Mouse (Mus musculus): Measurements from ENCODE around the gene Ush2a. TPM values are rescaled to one million over a fixed set of nuclear protein-coding genes. Genes with fewer than 3 reads are reported as not detected.

Gene Ush2a
- under 1 TPM in 1 of 3 experiments, not detected in 2; 0.07 TPM for polyA plus RNA-seq (2017; shearing (Covaris generic))

DNA sequence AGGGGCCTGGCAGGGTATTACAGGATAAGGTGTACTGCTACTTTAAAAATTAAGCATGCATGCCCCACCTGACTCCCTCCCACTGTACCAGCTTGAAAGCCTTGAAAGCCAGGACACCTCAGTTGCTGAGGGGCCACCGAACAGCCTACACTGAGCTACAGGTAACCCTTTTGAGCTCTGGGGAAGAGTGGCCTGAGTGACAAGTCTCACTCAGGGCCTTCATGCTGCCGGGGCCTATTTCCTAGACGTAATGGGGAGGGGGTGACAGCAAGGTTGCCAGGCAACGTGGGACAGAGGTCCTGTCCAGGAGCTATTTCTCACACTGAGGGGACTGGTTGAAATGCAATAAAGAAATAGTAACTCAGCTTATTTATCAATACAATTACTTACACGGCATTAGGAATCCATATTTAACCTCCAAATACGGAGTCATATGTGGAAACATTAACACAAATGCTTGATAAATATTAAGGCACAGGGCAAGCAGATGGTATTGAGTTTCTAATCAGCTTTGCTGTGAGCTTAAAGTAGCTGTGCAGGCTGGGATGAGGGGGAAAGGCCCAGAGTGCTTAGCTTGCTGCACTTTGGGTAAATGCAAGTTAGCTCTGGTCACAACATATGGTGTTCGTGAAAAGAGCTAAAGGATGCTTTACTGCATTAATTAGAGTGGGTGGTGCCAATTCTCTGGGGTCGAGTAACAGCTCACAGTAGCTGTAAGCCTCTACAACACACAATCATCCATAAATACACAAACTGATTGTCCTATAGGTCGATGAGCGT is at the start of gene Ush2a:
TSS of gene Ush2a (plus strand) at position 121 of the 780 bp plus-strand sequence.
- no peak for ATAC-seq

- no peak for ATAC-seq
Observed at GRCm38 (mm10) chr1:188214885-188215611, 46.8 kb upstream of the Ush2a start.

- ATAC-seq = no peak
Observed at GRCm38 (mm10) chr1:188221226-188221792, 40.5 kb upstream of the Ush2a start.

- no peak for ATAC-seq
Observed at GRCm38 (mm10) chr1:188233036-188233724, 28.6 kb upstream of the Ush2a start.

DNA sequence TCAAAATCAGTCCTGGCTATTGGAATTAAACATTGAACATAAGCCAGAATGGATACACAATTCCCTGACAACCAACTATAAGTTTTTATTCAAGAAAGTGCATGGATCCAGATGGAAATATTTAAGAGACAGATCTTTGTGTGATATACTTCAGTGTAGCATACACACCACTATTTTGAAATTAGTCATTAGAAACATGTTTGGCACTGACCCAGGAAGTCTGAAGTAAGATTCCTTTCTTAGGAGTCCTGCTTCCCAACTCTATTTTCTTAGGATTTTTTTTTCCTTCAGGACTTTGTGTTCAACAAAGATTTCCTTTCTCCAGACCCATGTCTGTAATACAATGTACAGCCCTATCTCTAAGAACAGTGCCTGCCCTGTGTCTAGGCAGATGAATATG is 23.2 kb upstream of the Ush2a start:
- ATAC-seq = no peak

DNA sequence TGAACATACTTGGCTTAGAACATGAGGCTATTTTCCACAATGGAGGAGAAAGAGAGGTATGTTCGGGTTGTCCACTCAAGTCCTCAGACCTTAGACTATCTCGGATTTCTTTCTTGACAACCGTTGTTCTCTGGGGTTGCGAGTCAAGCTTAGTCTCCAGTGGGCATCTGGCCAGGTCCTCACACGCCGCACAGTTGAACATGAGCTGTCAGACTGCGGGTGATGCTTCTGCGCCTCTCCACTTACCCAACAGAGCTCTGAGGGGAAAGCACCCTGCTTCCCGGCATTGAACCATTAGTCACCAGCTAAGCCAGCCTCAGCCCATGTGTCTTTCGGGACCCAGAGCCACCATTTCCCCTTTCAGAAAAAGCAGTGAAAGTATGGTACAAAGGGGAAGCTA is 20.1 kb upstream of the Ush2a start:
- ATAC-seq = no peak

GRCm38 (mm10) chr1:188257500-188257899 is 4.3 kb upstream of the Ush2a start:
- ATAC-seq = no peak

DNA sequence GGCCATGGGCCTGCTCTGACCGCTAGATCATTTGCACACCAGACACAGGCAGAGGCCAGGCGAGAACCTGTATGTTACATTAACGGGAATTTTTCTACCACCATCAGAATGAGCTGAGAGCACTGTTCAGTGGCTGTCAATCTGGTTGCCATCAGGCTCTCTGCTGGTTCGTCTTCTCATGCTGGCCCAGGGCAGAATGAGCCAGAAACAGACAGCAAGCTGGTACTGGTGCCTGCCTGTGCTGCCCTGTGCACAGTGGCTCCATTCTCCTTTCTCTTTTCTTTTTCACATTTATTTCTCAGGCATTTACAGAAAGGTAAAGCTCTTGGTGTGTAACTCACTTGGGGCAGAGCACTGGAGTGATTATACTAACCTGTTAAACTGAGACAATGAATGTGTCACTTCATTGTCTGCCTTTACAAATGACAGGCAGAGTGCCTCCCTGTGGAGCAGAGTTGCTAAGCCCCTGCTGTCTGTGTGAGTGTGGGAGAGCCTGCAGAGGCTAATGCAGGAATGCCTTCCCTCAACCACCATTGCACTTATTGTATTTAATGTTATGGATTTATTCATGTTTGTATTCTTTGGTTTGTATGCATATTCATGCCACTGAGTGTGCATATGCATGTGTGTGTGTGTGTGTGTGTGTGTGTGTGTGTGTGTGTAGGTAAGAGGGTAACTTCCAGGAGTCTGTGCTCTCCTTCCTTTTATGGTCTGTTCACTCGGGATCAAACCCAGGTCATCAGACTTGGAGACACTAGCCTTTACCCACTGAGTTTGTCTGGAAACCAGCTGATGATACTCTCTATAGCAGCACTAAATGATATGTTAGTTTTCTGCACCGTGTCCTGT is 1.3 kb upstream of the Ush2a start:
- no peak for ATAC-seq

GRCm38 (mm10) chr1:188267127-188267722 is 5.4 kb downstream of the Ush2a start:
- ATAC-seq = no peak

DNA sequence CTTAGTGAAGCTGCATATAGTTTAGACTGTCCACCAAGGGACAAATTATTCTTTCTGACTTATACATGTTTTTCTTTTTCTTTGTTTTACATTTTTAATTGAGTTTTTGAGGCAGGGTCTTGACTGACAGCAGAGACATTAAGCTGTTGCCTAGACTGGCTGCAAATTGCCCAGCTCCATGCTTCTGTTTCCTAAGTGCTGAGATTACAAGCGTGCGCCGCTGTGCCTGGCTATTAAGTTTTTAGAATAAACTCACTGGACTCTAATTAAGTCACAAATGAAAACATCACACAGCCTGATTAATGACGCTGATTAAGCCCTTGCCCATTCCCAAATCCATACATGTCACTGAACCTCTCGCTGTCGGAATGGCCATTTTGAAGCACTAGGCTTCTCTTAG is 7.2 kb downstream of the Ush2a start:
- no peak for ATAC-seq

DNA sequence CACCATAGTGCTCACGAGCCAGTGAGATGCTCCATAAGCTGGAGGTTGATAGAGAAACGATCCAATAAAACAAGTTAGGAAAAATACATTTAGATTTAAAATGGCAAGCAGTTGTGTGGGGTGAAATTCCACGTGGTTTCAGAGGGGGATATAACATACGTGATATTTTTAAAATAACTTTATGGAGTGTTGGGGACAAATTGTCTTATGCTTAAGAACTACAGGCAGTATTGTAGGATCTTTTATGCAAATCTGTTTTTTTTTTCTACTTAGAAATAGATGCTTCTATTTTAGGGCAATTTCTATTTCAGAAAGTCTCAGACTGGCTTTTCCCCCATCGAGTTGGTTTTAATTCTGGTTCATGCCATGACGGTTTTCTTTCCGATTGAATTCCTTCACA is 51.5 kb downstream of the Ush2a start:
- ATAC-seq = no peak

DNA sequence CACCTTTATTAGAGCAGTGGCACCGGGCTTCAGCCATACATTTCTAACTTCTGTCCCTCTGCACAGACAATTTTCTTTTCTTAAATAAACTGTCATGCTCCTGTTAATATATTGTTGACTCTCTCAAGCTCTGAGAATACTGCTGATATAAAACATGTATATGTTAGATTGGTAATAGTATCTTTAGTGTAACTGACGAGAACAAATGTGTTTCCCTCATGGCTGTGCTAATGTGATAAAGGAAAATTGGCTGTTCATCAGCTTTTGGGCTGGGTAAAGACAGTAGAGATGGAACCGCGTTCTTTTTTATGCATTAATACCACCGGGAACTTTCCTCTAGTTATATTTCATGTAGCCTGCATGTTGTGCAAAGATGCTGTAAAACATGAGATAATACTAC is 54.8 kb downstream of the Ush2a start:
- no peak for ATAC-seq

GRCm38 (mm10) chr1:188320204-188320603 is 58.4 kb downstream of the Ush2a start:
- no peak for ATAC-seq

DNA sequence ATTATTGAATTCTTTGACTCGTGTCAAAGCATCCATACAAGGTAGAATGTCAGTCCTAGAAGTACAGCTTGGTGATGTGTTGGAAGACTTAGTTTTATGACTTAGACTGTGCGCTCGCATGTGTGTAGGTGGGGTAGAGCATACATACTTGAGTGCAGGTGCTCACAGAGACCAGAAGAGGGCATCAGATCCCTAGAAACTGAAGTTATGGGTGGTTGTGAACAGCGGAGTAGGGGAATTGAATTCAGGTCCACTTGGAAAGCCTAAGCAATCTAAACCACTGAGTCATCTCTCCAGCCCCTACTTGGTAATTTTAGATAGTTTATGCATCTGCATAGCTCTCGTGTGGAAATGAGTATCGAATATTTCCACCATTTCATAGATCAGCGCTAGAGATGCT is 59.7 kb downstream of the Ush2a start:
- no peak for ATAC-seq

DNA sequence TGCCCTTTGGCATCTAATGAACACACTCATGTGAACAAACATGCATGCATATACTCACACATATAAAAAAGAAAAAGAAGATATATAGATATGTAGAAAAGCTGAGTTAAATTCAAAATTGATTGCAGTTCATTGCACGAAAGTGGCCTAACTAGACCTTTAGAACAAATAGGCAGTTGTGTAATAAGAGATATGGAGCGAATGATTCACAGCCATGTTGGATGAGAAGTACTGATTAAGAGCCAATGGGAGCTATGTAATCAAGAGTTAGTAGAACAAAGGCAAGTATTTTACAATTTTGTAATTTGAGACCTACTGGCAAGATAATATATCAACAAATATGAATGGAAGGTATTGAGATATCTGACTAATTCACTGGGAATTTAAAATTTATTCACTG is 68.6 kb downstream of the Ush2a start:
- ATAC-seq = no peak

DNA sequence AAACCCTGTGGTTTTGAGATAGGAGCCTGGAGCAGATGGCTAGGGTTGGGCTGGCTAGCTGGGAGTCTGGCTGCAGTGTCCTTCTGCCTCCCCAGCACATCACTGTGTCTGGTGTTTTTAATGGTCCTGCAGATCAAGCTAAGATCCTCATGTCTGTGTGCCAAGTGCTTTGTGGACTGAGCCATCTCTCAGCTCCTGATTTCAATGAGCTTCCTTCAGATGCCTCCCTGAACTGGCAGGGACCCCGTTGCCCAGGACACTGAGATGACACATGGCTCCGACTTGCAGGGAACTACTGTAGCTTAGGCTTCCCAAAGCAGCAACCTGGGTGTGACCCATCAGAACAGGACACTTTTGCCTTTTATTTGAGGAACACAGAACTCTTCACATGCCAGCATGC is 72.1 kb downstream of the Ush2a start:
- ATAC-seq = no peak

DNA sequence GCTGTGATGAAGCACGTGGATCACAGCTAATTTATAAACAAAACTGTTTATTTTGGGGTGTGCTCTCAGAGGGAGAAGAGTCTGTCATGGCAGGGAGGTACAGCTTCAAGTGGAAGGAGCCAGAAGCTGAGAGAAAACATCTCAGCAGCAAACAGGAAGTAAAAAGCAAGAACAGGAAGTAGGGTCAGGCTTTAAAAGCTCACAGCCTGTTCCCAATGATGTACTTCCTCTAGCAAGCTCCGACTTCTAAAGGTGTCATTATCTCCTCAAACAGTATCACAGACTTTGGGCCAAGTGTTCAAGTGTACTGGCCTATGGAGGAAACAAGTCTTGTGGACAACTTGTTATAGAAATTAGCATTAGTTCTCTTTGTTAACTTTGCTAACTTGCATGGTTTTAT is 85.9 kb downstream of the Ush2a start:
- ATAC-seq = no peak

- ATAC-seq = no peak
Observed at GRCm38 (mm10) chr1:188354726-188355125, 92.9 kb downstream of the Ush2a start.

- no peak for ATAC-seq
Observed at GRCm38 (mm10) chr1:188363548-188363947, 101.7 kb downstream of the Ush2a start.

DNA sequence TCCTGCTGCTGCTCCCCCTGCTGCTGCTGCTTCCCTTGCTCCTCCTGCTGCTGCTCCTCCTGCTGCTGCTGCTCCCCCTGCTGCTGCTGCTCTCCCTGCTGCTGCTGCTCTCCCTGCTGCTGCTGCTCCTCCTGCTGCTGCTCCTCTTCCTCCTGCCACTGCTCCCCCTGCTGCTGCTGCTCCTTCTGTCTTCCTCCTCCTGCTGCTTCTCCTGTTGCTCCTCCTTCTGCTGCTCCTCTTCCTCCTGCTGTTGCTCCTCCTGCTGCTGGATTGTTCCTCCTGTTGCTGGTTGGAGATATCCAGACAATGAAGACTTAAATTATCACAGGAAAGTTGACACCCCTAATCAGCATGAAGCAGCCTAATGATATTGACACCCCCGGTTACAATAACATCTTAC is 123.4 kb downstream of the Ush2a start:
- ATAC-seq = no peak

- no peak for ATAC-seq
Observed at GRCm38 (mm10) chr1:188385733-188386261, 124.0 kb downstream of the Ush2a start.

GRCm38 (mm10) chr1:188387321-188387720 is 125.5 kb downstream of the Ush2a start:
- no peak for ATAC-seq

Data from inflammation-experienced regulatory T-cells, adult 6 months (primary cell).